Mouse (Mus musculus): ENCODE results near the gene Fyb.

GRCm38 (mm10) chr15:6616382-6617149 lies 93.9 kb downstream of the Fyb start:
- TF ChIP-seq FLI1 (IDR thresholded peaks at IDR 0.05; ENCODE audit: low read length) (no peak), GATA1 (IDR thresholded peaks at IDR 0.05; ENCODE audit: borderline replicate concordance, low read length) (no peak)
